Mouse (Mus musculus): ENCODE data around the gene Fam219a. TPM values are rescaled to one million over a fixed set of nuclear protein-coding genes. Genes with fewer than 3 reads are reported as not detected.
A peak's percentile ranks its signal among the peaks of the same experiment; 100 is the strongest.

Gene Fam219a
- polyA plus RNA-seq, 1 experiment = 147 TPM

- TF ChIP-seq CTCF (IDR thresholded peaks at IDR 0.05; ENCODE audit: borderline replicate concordance, insufficient read depth, low read depth, low read length) = peak; percentile 61
- TF ChIP-seq POLR2A (IDR thresholded peaks at IDR 0.05; ENCODE audit: borderline replicate concordance, insufficient read depth, low read length) = no peak
- peaks cover 3% of the 10 kb centered on the region; the same call in 1 of the 2 replicates for H3K4me1 ChIP-seq (ENCODE audit: control insufficient read depth, insufficient read depth, low read length)
- H3K27me3 ChIP-seq (ENCODE audit: control insufficient read depth, insufficient read depth, low read length) = no peaks in the 10 kb centered on the region
- no peak overlapping the region for H3K27ac ChIP-seq (ENCODE audit: insufficient read depth, low read length)
- WGBS = 49% methylated on average over 17 of the region's 17 CpGs
- no peak overlapping the region for H3K4me3 ChIP-seq (replicated peaks; ENCODE audit: insufficient read depth, low read depth, low read length)
- DNase-seq = peak; percentile 60 to 71
These were observed 100.8 kb downstream of the Fam219a start for GRCm38 (mm10) chr4:41468396-41469080.

Other genes starting within 250 kb of the Fam219a start
- gene Ubap1, start 220.5 kb downstream of the Fam219a start, polyA plus RNA-seq (2012; rRNA removed) = 55.9 and 59.5 TPM in 2 replicates
- 0.39 and 0.57 TPM in 2 replicates for gene Kif24, start 104.7 kb downstream of the Fam219a start, polyA plus RNA-seq (2012; rRNA removed)
- gene Nudt2, start 104.4 kb downstream of the Fam219a start, polyA plus RNA-seq (2012; rRNA removed) = 47.7 and 47.9 TPM in 2 replicates
- gene AI464131, start 66.5 kb downstream of the Fam219a start, polyA plus RNA-seq (2012; rRNA removed) = 18.6 and 19.9 TPM in 2 replicates
- gene 1110017D15Rik, start 52.2 kb downstream of the Fam219a start, polyA plus RNA-seq (2012; rRNA removed) = 4.3 and 6.4 TPM in 2 replicates
- gene Dnaic1, start 237 bp upstream of the Fam219a start, polyA plus RNA-seq (2012; rRNA removed) = 8.1 and 9.3 TPM in 2 replicates
- 168 and 174 TPM in 2 replicates for gene Enho, start 70.8 kb upstream of the Fam219a start, polyA plus RNA-seq (2012; rRNA removed)
- gene Cntfr, start 127.6 kb upstream of the Fam219a start, polyA plus RNA-seq (2012; rRNA removed) = 101 and 105 TPM in 2 replicates
- 64.9 and 69.7 TPM in 2 replicates for gene Il11ra1, start 130.5 kb upstream of the Fam219a start, polyA plus RNA-seq (2012; rRNA removed)
- gene Rpp25l, start 144.0 kb upstream of the Fam219a start, polyA plus RNA-seq (2012; rRNA removed) = 43.3 and 44.7 TPM in 2 replicates
- gene Dctn3, start 153.6 kb upstream of the Fam219a start, polyA plus RNA-seq (2012; rRNA removed) = 162 and 167 TPM in 2 replicates
- gene Arid3c, start 161.6 kb upstream of the Fam219a start, polyA plus RNA-seq (2012; rRNA removed) = 0.16 and 0.18 TPM in 2 replicates
- 196 and 206 TPM in 2 replicates for gene Galt, start 185.7 kb upstream of the Fam219a start, polyA plus RNA-seq (2012; rRNA removed)
- 65.9 and 71.1 TPM in 2 replicates for gene Sigmar1, start 186.6 kb upstream of the Fam219a start, polyA plus RNA-seq (2012; rRNA removed)
- gene Ccl27a, start 204.7 kb upstream of the Fam219a start, polyA plus RNA-seq (2012; rRNA removed) = 236 and 247 TPM in 2 replicates

Measured in cerebellum, adult 2 months (tissue).